Mouse (Mus musculus): ENCODE data around the gene Dact1. TPM values are rescaled to one million over a fixed set of nuclear protein-coding genes. Genes with fewer than 3 reads are reported as not detected.
A peak's percentile ranks its signal among the peaks of the same experiment; 100 is the strongest.

Gene Dact1
- polyA plus RNA-seq, 1 experiment from 2014 or later: 14.6 TPM

DNA sequence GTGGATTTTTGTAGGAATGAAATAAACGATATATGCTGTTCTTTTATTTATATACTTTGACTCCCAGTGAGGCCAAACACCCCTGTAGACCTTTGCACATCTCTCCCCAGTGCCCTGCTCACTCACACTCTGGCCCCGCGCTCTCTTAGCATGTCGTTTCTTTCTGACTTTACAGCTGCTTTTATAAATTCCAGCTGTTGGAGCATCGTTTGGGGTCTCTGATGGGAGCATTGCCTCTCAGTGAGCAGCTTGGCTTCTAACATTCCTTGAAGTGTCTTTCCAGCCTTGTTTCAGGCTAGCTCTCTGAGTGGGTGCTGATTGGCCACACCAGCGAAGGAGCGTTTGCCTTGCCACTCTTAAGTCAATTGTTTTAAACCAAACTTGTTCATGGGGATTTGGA lies 35.8 kb downstream of the Dact1 start:
- H3K27me3 ChIP-seq (replicated peaks): no peaks in the 10 kb centered on the region
- no peak overlapping the region for H3K9ac ChIP-seq
- WGBS: 50% methylated on average over 7 of the region's 7 CpGs
- peaks cover 7% of the 10 kb centered on the region for H3K4me1 ChIP-seq (replicated peaks)
- no peak overlapping the region for H3K4me3 ChIP-seq (replicated peaks)
- no peaks in the 10 kb centered on the region for H3K9me3 ChIP-seq
- H3K4me2 ChIP-seq (replicated peaks): no peak overlapping the region
- no peak; the same call in 1 of the 2 replicates for ATAC-seq
- peak overlapping the region; percentile 69 for H3K27ac ChIP-seq
- H3K36me3 ChIP-seq: no peaks in the 10 kb centered on the region

DNA sequence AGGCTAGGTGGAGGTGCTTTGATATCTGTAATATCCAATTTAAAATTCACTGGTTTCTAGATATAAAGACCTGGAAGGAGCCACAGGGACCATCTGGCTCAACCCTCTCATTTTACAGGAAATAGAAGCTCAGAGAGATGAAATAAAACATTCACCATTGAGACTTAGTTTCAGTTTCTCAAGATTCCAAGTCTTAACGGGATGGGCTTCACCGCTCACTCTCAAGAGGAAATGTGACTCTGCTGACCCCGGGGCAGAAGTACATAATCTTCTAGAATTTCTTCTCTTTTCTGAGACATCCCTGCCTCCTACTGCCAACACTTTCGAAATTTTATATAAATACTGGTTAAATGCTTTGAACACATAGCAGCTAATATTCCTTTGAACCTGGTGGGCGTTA lies 36.4 kb downstream of the Dact1 start:
- no peak overlapping the region for H3K4me3 ChIP-seq (replicated peaks)
- H3K36me3 ChIP-seq: no peaks in the 10 kb centered on the region
- H3K4me2 ChIP-seq (replicated peaks): 0 out of 2 replicates have a peak overlapping the region, but pooled peaks have one; percentile 3
- H3K9me3 ChIP-seq: no peaks in the 10 kb centered on the region
- peak overlapping the region; percentile 69 for H3K27ac ChIP-seq
- peak; percentile 45; the same call in 1 of the 2 replicates for ATAC-seq
- H3K27me3 ChIP-seq (replicated peaks): no peaks in the 10 kb centered on the region
- H3K4me1 ChIP-seq (replicated peaks): peaks cover 7% of the 10 kb centered on the region
- WGBS: 26% methylated on average over 5 of the region's 5 CpGs
- H3K9ac ChIP-seq: no peak overlapping the region

DNA sequence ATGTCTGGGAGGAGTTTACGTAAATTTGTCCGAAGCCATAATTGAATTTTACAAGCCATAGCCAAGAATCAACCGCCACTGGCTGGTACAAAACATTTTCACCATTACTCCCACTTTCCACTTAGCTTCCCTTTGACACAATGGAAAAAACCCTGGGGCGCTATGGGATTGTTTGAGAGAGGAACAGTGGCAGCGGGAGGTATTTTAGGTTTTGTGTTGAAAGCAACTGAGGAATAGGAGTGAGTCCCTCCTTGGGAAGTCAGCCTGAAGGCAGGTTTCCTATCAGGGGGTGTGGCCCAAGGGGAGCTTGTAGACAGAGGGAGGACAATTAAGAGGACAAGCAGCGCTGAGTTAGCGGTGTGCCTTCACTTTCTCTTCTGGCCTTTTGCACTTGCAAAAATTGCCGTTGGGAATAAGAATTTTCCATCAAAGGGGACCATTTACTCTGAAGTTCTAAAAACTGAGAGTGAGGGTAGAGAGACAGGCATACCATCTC lies 38.8 kb downstream of the Dact1 start:
- H3K4me1 ChIP-seq (replicated peaks): peaks cover 7% of the 10 kb centered on the region
- ATAC-seq: no peak
- no peak overlapping the region for H3K4me3 ChIP-seq (replicated peaks)
- H3K9ac ChIP-seq: no peak overlapping the region
- H3K9me3 ChIP-seq: no peaks in the 10 kb centered on the region
- H3K36me3 ChIP-seq: no peaks in the 10 kb centered on the region
- WGBS: 73% methylated on average over 8 of the region's 8 CpGs
- H3K4me2 ChIP-seq (replicated peaks): no peak overlapping the region
- H3K27ac ChIP-seq: no peak overlapping the region
- H3K27me3 ChIP-seq (replicated peaks): no peaks in the 10 kb centered on the region

GRCm38 (mm10) chr12:71350077-71350476 lies 40.4 kb downstream of the Dact1 start:
- Histone ChIP-seq H3K4me1 (replicated peaks) (peaks cover 7% of the 10 kb centered on the region), H3K27me3 (replicated peaks) (no peaks in the 10 kb centered on the region), H3K4me3 (replicated peaks) (no peak overlapping the region), H3K9ac (no peak overlapping the region), H3K9me3 (no peaks in the 10 kb centered on the region), H3K27ac (no peak overlapping the region), H3K4me2 (replicated peaks) (no peak overlapping the region), H3K36me3 (no peaks in the 10 kb centered on the region)
- 78% methylated on average over 2 of the region's 2 CpGs for WGBS
- ATAC-seq: no peak

DNA sequence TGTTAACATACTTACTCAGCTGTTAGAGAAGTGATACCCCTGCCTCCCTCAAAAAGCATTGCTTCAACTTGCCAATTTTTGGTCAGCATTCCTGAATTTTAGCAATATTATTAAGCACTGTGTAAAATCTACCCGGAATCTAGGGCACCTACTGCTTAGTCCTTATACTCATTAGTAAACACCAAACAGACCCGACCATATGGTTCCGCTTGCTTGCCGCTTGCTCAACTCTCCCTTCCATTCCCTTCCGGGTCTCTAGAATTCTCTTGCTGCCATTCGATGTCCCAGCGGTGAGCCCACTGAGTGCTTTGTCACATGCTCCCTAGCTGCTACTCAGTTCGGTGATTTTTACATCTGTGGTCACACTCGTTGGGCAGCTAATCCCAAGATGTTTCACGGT lies 45.0 kb downstream of the Dact1 start:
- Histone ChIP-seq H3K4me3 (replicated peaks) (no peak overlapping the region), H3K9ac (no peak overlapping the region), H3K4me1 (replicated peaks) (0 out of 2 replicates have a peak, but pooled peaks cover 1% of the 10 kb centered on the region), H3K27me3 (replicated peaks) (no peaks in the 10 kb centered on the region), H3K27ac (no peak overlapping the region), H3K4me2 (replicated peaks) (no peak overlapping the region), H3K36me3 (no peaks in the 10 kb centered on the region), H3K9me3 (no peaks in the 10 kb centered on the region)
- 75% methylated on average over 10 of the region's 10 CpGs for WGBS
- no peak for ATAC-seq

DNA sequence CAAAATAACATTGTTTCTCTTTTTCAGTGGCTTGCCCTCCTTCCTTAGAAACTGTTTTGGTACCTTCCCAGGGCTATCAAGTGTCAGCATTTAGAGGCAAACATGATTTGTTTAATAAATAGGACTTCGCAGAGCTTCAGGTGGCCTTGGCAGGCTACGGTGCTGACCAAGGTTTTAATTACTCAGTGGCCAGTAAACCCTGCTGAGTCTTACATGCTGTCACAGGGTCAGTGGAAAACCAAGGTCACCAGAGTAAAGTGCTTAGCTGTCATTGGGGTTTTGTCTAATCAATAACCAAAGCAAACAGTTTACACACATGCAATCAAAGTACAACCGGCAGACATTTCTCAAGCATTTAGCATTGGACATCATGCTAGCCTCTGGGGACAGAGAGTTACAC lies 45.4 kb downstream of the Dact1 start:
- H3K36me3 ChIP-seq: no peaks in the 10 kb centered on the region

DNA sequence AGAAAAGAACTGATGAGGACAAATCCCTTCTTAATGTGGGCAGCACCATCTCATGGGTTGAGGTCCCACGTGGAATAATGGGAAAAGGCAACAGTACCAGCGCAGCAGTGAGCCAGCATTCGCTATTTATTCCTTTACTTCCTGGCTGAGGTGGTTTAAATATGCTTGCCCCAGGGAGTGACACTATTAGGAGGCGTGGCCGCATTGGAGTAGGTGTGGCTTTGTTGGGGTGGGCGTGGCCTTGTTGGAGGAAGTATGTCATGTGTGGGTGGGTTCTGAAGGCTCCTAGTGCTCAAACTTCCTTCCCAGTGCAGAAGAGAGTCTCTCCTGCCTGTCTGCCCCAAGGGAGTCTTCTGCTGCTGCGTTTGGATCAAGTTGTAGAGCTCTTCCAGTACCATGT lies 51.9 kb downstream of the Dact1 start:
- WGBS: 91% methylated on average over 7 of the region's 7 CpGs
- Histone ChIP-seq H3K4me1 (replicated peaks) (0 out of 2 replicates have a peak, but pooled peaks cover 2% of the 10 kb centered on the region), H3K9me3 (no peaks in the 10 kb centered on the region), H3K27ac (no peak overlapping the region), H3K27me3 (replicated peaks) (no peaks in the 10 kb centered on the region), H3K4me2 (replicated peaks) (no peak overlapping the region), H3K36me3 (no peaks in the 10 kb centered on the region), H3K9ac (no peak overlapping the region), H3K4me3 (replicated peaks) (no peak overlapping the region)
- ATAC-seq: no peak

More for the DNA sequence above, 45.4 kb downstream of the Dact1 start:
- ATAC-seq: peak; percentile 34; the same call in 1 of the 2 replicates
- H3K9me3 ChIP-seq: no peaks in the 10 kb centered on the region
- H3K27ac ChIP-seq: no peak overlapping the region
- no peak overlapping the region for H3K9ac ChIP-seq
- 50% methylated on average over 3 of the region's 3 CpGs for WGBS
- no peak overlapping the region for H3K4me3 ChIP-seq (replicated peaks)
- H3K4me1 ChIP-seq (replicated peaks): 0 out of 2 replicates have a peak, but pooled peaks cover 2% of the 10 kb centered on the region
- no peak overlapping the region for H3K4me2 ChIP-seq (replicated peaks)
- no peaks in the 10 kb centered on the region for H3K27me3 ChIP-seq (replicated peaks)

- Histone ChIP-seq H3K4me1 (replicated peaks) (0 out of 2 replicates have a peak, but pooled peaks cover 2% of the 10 kb centered on the region), H3K27me3 (replicated peaks) (no peaks in the 10 kb centered on the region), H3K4me3 (replicated peaks) (no peak overlapping the region), H3K4me2 (replicated peaks) (no peak overlapping the region), H3K36me3 (no peaks in the 10 kb centered on the region), H3K9me3 (no peaks in the 10 kb centered on the region), H3K27ac (no peak overlapping the region), H3K9ac (no peak overlapping the region)
- WGBS: 87% methylated on average over 8 of the region's 8 CpGs
- no peak for ATAC-seq
Observed at GRCm38 (mm10) chr12:71362425-71362824, 52.7 kb downstream of the Dact1 start.

- Histone ChIP-seq H3K9ac (no peak overlapping the region), H3K4me3 (replicated peaks) (no peak overlapping the region), H3K27me3 (replicated peaks) (no peaks in the 10 kb centered on the region), H3K36me3 (no peaks in the 10 kb centered on the region), H3K4me1 (replicated peaks) (0 out of 2 replicates have a peak, but pooled peaks cover 2% of the 10 kb centered on the region), H3K4me2 (replicated peaks) (no peak overlapping the region), H3K9me3 (no peaks in the 10 kb centered on the region), H3K27ac (no peak overlapping the region)
- ATAC-seq: no peak
- 76% methylated on average over 7 of the region's 7 CpGs for WGBS
Observed at GRCm38 (mm10) chr12:71364106-71364505, 54.4 kb downstream of the Dact1 start.

DNA sequence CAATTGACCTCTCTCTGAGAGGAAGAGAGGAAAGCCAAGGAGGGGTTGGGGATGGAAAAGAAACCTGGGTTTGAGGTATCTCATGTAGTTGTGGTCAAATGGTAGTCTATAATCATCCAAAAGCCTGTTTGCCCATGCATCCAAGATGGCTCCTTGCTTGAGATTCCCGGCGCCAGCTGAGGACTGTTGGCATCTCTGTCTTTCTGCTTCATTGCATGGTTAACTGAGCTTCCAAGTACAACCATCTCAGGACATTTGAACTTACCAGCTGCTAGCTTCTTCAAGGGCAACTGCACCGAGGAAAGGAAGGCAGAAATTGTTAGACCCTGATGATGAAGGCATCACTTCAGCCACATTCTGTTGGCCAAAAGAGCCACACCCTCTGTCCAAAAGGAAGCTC lies 54.8 kb downstream of the Dact1 start:
- no peak overlapping the region for H3K4me3 ChIP-seq (replicated peaks)
- 93% methylated on average over 3 of the region's 3 CpGs for WGBS
- 0 out of 2 replicates have a peak, but pooled peaks cover 2% of the 10 kb centered on the region for H3K4me1 ChIP-seq (replicated peaks)
- H3K27ac ChIP-seq: no peak overlapping the region
- no peaks in the 10 kb centered on the region for H3K27me3 ChIP-seq (replicated peaks)
- H3K36me3 ChIP-seq: no peaks in the 10 kb centered on the region
- no peak overlapping the region for H3K9ac ChIP-seq
- H3K4me2 ChIP-seq (replicated peaks): no peak overlapping the region
- no peak for ATAC-seq
- H3K9me3 ChIP-seq: no peaks in the 10 kb centered on the region

DNA sequence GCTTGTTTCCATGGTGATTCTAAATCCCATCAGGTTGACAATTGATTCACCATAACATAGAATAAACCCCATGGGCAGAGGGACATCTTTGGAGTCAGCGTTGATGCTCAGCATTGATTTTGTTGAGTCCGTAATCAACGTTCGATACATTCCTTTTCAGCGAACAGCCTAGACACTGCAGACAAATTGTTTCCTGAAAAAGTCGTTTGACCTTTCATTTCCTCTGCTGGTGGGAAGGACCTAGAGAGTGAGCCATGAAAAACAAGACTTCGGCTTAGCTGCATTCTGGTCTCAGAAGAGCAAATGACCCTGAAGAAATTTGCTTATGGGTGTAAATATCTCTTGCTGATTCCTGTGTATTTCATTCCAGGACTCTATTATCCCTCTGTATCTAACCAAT lies 55.5 kb downstream of the Dact1 start:
- Histone ChIP-seq H3K9me3 (no peaks in the 10 kb centered on the region), H3K36me3 (no peaks in the 10 kb centered on the region), H3K4me3 (replicated peaks) (no peak overlapping the region), H3K27me3 (replicated peaks) (no peaks in the 10 kb centered on the region), H3K27ac (no peak overlapping the region), H3K4me2 (replicated peaks) (no peak overlapping the region), H3K4me1 (replicated peaks) (no peaks in the 10 kb centered on the region), H3K9ac (no peak overlapping the region)
- 50% methylated on average over 7 of the region's 7 CpGs for WGBS
- ATAC-seq: no peak

DNA sequence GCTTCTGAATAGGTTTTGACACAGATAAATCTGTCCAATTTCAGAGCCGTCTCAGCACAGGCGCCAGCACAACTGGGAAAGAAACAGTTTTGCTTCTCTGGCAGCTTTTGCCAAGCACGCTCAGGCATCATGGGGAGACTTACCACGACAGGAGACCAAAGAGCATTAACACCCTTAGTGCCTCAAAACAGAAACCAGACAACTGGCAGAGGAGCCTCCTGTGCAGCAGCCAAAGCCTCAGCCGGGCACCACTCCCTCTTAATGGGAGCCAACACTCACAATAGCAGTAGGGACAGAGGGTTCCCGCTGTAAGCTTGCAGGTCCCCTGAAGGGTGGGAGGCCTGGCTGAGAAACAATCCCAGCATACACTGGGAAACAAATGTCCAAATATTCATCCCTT lies 56.5 kb downstream of the Dact1 start:
- no peaks in the 10 kb centered on the region for H3K4me1 ChIP-seq (replicated peaks)
- no peak overlapping the region for H3K27ac ChIP-seq
- no peaks in the 10 kb centered on the region for H3K27me3 ChIP-seq (replicated peaks)
- no peak for ATAC-seq
- H3K9ac ChIP-seq: no peak overlapping the region
- WGBS: 73% methylated on average over 6 of the region's 6 CpGs
- no peaks in the 10 kb centered on the region for H3K9me3 ChIP-seq
- no peak overlapping the region for H3K4me2 ChIP-seq (replicated peaks)
- H3K36me3 ChIP-seq: no peaks in the 10 kb centered on the region
- H3K4me3 ChIP-seq (replicated peaks): no peak overlapping the region

DNA sequence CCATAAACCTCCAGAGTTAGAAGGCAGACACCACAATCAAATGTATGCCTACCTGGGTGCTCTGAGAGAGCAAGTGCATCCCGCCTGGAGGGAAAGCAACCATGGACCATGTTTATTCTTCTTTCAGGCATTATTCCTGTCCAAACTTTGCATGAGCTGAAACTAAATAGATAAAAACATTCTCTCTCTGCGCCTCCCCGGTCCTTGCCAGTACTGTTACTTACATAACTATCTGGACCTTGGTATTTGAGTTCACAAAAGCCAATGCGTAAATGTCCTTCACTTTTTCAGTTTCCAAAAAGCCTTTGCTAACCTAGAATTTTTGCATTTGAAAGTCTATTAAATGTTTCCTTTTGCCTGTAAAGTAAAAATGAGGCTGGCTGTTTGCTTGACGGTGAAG lies 58.9 kb downstream of the Dact1 start:
- ATAC-seq: no peak
- 61% methylated on average over 5 of the region's 5 CpGs for WGBS
- Histone ChIP-seq H3K36me3 (no peaks in the 10 kb centered on the region), H3K27me3 (replicated peaks) (no peaks in the 10 kb centered on the region), H3K9me3 (no peaks in the 10 kb centered on the region), H3K4me2 (replicated peaks) (no peak overlapping the region), H3K4me1 (replicated peaks) (0 out of 2 replicates have a peak, but pooled peaks cover 2% of the 10 kb centered on the region), H3K27ac (no peak overlapping the region), H3K9ac (no peak overlapping the region), H3K4me3 (replicated peaks) (no peak overlapping the region)
